Mouse (Mus musculus) brain, embryonic 14.5 days (tissue): ENCODE data around the gene Sys1.

Source experiments
- CTCF ChIP-seq: fragments of 200-500 bp; IDR thresholded peaks from 2 replicates; pipeline ENCODE4 v1.5.1; 2012; ENCODE audit warnings: inconsistent platforms, mild to moderate bottlenecking, moderate library complexity, borderline replicate concordance; ENCODE audit not compliant: insufficient read depth, insufficient read length; ENCODE audit errors: extremely low read depth
- POLR2A ChIP-seq: fragments of 200-500 bp; IDR thresholded peaks from 2 replicates; pipeline ENCODE4 v1.6.1; 2012; ENCODE audit warnings: mild to moderate bottlenecking, inconsistent platforms, borderline replicate concordance; ENCODE audit not compliant: poor library complexity, insufficient read depth, insufficient read length, severe bottlenecking; ENCODE audit errors: extremely low read depth

DNA sequence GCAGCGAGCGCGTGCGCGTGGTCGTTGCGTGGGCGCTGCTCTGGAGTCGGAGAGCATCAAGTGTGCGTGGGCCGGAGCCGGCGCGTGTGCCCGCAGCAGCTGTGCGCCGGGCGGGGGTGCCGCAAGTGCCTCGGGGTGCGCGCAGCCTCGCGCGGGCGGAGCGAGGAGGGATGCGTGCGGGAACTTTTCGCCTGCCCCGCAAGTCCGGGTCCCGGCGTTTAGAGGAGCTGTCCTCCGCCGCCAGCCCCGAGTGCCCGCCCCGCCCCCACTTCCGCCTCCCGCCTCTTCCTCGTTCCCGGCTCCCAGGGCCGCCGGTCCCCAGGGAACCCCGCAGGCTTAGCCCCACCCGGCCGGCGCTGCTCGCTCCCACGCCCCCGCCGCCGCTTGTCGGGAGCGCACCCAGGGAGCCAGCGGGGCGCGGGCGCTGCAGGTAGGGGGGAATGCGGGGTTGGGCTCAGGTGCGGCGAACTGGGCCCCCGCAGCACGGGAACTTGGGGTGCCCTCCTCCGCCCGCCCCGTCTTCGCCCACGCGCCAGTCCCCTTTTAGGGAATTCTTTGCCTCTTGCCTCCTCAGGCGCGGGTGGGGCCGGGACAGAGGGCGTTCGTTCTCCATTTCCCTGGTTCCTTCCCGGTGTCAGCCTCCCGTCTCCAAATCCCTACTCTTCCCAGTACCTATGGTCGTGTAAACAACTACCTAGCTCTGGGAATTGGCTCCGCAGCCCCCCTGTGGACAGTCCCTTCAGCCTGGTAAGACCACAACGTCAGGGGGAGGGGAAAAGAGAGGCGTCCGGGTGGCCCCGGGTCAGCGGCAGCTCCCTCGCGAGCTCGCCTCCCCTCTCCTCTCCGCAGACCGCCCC lies 29.7 kb downstream of the Sys1 start:
- TF ChIP-seq POLR2A: no peak
- no peak for TF ChIP-seq CTCF
